Mouse (Mus musculus) spleen, adult 2 months (tissue): ENCODE measurements around the gene Pcif1.

Experiments used
- CTCF ChIP-seq: fragments of 200-500 bp; IDR thresholded peaks from 2 replicates; pipeline ENCODE4 v1.5.1; 2011; ENCODE audit warnings: mild to moderate bottlenecking, inconsistent platforms; ENCODE audit not compliant: insufficient read depth, insufficient read length, insufficient replicate concordance; ENCODE audit errors: extremely low read depth
- POLR2A ChIP-seq: fragments of 200-500 bp; IDR thresholded peaks from 2 replicates; pipeline ENCODE4 v1.6.1; 2011; ENCODE audit warnings: low read depth, low read length, inconsistent platforms

- TF ChIP-seq CTCF, result no peak
- no peak for TF ChIP-seq POLR2A
These were observed 11.5 kb upstream of the Pcif1 start for GRCm38 (mm10) chr2:164867566-164867965.
